Mouse (Mus musculus) CH12.LX (cell line): ENCODE results near the gene Zbtb9. TPM values are rescaled to one million over a fixed set of nuclear protein-coding genes. Genes with fewer than 3 reads are reported as not detected.

Source experiments
- DNase-seq: peaks from one replicate; pipeline ENCODE4 v3.0.0-alpha.2; 2013; ENCODE audit errors: extremely low read depth
- H3K27ac ChIP-seq: 2 replicates; pipeline ENCODE4 v1.5.1; 2012; ENCODE audit warnings: low read depth, mild to moderate bottlenecking, control low read depth, moderate library complexity; ENCODE audit not compliant: insufficient read depth
- H3K27me3 ChIP-seq: replicated peaks from 2 replicates; pipeline ENCODE3; 2012; ENCODE audit warnings: inconsistent platforms
- H3K36me3 ChIP-seq, 2 experiments: replicated peaks in 1 of 2; 2 replicates each; pipeline versions ENCODE3 to v1.6.1; 2012; ENCODE audit warnings: inconsistent platforms in 1 of 2, low read length in 1 of 2, mild to moderate bottlenecking in 1 of 2, mixed read lengths in 1 of 2, moderate library complexity in 1 of 2; ENCODE audit not compliant: control insufficient read depth in 1 of 2, insufficient read depth in 1 of 2
- H3K4me1 ChIP-seq, 2 experiments: 2 replicates each; pipeline ENCODE4 v1.6.1; 2012; ENCODE audit warnings: inconsistent platforms in 1 of 2, moderate library complexity in 1 of 2; ENCODE audit not compliant: insufficient read depth in 2 of 2, control insufficient read depth in 1 of 2
- H3K4me2 ChIP-seq: 2 replicates; pipeline ENCODE4 v1.6.1; 2012; ENCODE audit warnings: low read depth, mild to moderate bottlenecking, control low read depth; ENCODE audit not compliant: poor library complexity, insufficient read depth, severe bottlenecking
- H3K4me3 ChIP-seq, 3 experiments: fragments of 150-350 bp in 1 of 3; sonication (generic) in 1 of 3; replicated peaks in 1 of 3; 2 replicates each; pipeline versions ENCODE3 to v1.5.1; 2011 to 2012; ENCODE audit warnings: low read depth in 2 of 3, low read length in 2 of 3, mild to moderate bottlenecking in 2 of 3, moderate library complexity in 2 of 3, control low read depth in 1 of 3, improper control_type of control experiment in 1 of 3, inconsistent platforms in 1 of 3, mixed read lengths in 1 of 3; ENCODE audit not compliant: poor library complexity in 1 of 3
- H3K79me2 ChIP-seq: replicated peaks from 2 replicates; pipeline ENCODE4 v1.6.1; 2012; ENCODE audit warnings: mild to moderate bottlenecking, moderate library complexity; ENCODE audit not compliant: control insufficient read depth, poor library complexity, insufficient read depth, severe bottlenecking; ENCODE audit errors: extremely low read depth
- H3K9ac ChIP-seq: 2 replicates; pipeline ENCODE4 v1.6.1; 2012; ENCODE audit warnings: low read depth, mild to moderate bottlenecking, control low read depth, moderate library complexity; ENCODE audit not compliant: insufficient read depth
- H3K9me3 ChIP-seq: replicated peaks from 2 replicates; pipeline ENCODE3; 2012; ENCODE audit warnings: low read length, inconsistent platforms, mixed read lengths
- CHD1 ChIP-seq: IDR thresholded peaks from 2 replicates; pipeline ENCODE4 v1.6.1; 2012; ENCODE audit warnings: low read depth, low read length, improper control_type of control experiment, inconsistent platforms
- CHD2 ChIP-seq: IDR thresholded peaks from 2 replicates; pipeline ENCODE4 v1.6.1; 2011; ENCODE audit warnings: low read length, improper control_type of control experiment
- CTCF ChIP-seq, 2 experiments: IDR thresholded peaks in 1 of 2; conservative IDR thresholded peaks in 1 of 2; 2 replicates each; pipeline ENCODE4 v1.5.1; 2011 to 2012; ENCODE audit warnings: low read depth in 2 of 2, low read length in 2 of 2, improper control_type of control experiment in 1 of 2, inconsistent platforms in 1 of 2, mild to moderate bottlenecking in 1 of 2, moderate library complexity in 1 of 2
- ELF1 ChIP-seq: IDR thresholded peaks from 2 replicates; pipeline ENCODE4 v1.6.1; 2014; ENCODE audit warnings: low read depth, mild to moderate bottlenecking, inconsistent platforms, low read length, improper control_type of control experiment
- JUN ChIP-seq: IDR thresholded peaks from 2 replicates; pipeline ENCODE4 v1.6.1; 2011; ENCODE audit warnings: low read depth, mild to moderate bottlenecking, low read length, improper control_type of control experiment, moderate library complexity; ENCODE audit not compliant: insufficient read depth
- NELFE ChIP-seq: IDR thresholded peaks from 2 replicates; pipeline ENCODE4 v1.6.1; 2011; ENCODE audit warnings: low read depth, low read length, improper control_type of control experiment
- NRF1 ChIP-seq: IDR thresholded peaks from 2 replicates; pipeline ENCODE4 v1.6.1; 2014; ENCODE audit warnings: low read depth, mild to moderate bottlenecking, inconsistent platforms, low read length, improper control_type of control experiment, moderate library complexity
- PAX5 ChIP-seq: IDR thresholded peaks from 2 replicates; pipeline ENCODE4 v1.6.1; 2012; ENCODE audit warnings: low read length, inconsistent platforms, mixed read lengths
- POLR2A ChIP-seq: IDR thresholded peaks from 2 replicates; pipeline ENCODE4 v1.6.1; 2011; ENCODE audit warnings: low read depth, mild to moderate bottlenecking, improper control_type of control experiment, low read length
- RCOR1 ChIP-seq: conservative IDR thresholded peaks from 2 replicates; pipeline ENCODE4 v1.6.1; 2012; ENCODE audit warnings: low read depth, mild to moderate bottlenecking, inconsistent platforms, low read length, improper control_type of control experiment
- SMC3 ChIP-seq: IDR thresholded peaks from 2 replicates; pipeline ENCODE4 v1.6.1; 2011; ENCODE audit warnings: low read depth, low read length, improper control_type of control experiment
- TBP ChIP-seq: conservative IDR thresholded peaks from 2 replicates; pipeline ENCODE4 v1.6.1; 2011; ENCODE audit warnings: low read depth, low read length, improper control_type of control experiment
- TCF12 ChIP-seq: IDR thresholded peaks from 2 replicates; pipeline ENCODE4 v1.6.1; 2014; ENCODE audit warnings: low read depth, mild to moderate bottlenecking, inconsistent platforms, low read length, improper control_type of control experiment
- USF1 ChIP-seq: IDR thresholded peaks from 2 replicates; pipeline ENCODE4 v1.6.1; 2014; ENCODE audit warnings: low read depth, mild to moderate bottlenecking, inconsistent platforms, low read length, improper control_type of control experiment
- ZKSCAN1 ChIP-seq: IDR thresholded peaks from 2 replicates; pipeline ENCODE4 v1.6.1; 2012; ENCODE audit warnings: low read depth, inconsistent platforms, low read length, improper control_type of control experiment, borderline replicate concordance
- dilution Hi-C: fragments of 300-500 bp; cut with MboI; formaldehyde crosslinking; loops from 2 replicates; pipeline ENCODE4 v1.14.3; 2020; ENCODE audit warnings: low sequenced_read_pairs; ENCODE audit not compliant: extremely low pct_unique_long_range_greater_than_20kb, extremely low pct_ligation_motif_present
- in situ Hi-C: fragments of 300-500 bp; cut with MboI; formaldehyde crosslinking; loops from 3 replicates; pipeline ENCODE4 v1.14.3; 2019; ENCODE audit warnings: low sequenced_read_pairs, low pct_ligation_motif_present, low pct_unique_long_range_greater_than_20kb, mixed read lengths
- polyA plus RNA-seq: library from polyadenylated mRNA; unstranded; fragments of >175 nt; gene quantifications from 2 replicates; pipeline ENCODE4 v1.2.1, GENCODE M21; 2012; ENCODE audit warnings: low read depth; ENCODE audit not compliant: insufficient read length
- total RNA-seq, 2 experiments: library from RNA; depleted of rRNA; stranded (reverse); fragments of 300-350 nt in 1 of 2; fragments of >200 nt in 1 of 2; gene quantifications; 2 replicates each; pipeline ENCODE4 v1.2.3; 2012 to 2014

The Zbtb9 gene
- total and polyA plus RNA-seq, 3 experiments = 2.0 to 14.3 (median 8.1) TPM

DNA sequence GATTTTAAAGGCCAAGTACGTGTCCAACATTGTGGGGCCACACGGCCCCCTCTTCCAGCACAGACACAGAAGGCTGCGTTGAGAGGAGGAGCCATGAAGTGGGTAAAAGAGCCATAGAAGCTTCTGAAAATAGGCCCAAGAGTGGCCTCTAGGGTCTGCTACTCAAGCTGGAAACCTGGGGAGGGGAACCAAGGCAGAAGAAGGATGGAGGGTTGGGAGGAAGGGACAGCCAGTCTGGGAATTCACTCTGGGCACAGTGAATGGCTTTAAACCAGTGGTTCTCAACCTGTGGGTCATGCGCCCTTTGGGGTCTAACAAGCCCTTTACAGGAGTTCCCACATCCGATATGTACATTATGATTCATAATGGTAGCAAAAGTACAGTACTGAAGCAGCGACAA lies 3.7 kb upstream of the Zbtb9 start:
- dilution Hi-C loops (no loop called here), in situ Hi-C loops (no loop called here)
- Histone ChIP-seq H3K4me2 (no peak overlapping the region), H3K36me3 (peaks cover 4 to 6% of the 10 kb centered on the region in 2 experiments), H3K9me3 (no peaks in the 10 kb centered on the region), H3K4me3 (no peak overlapping the region), H3K4me1 (peaks cover 3 to 15% of the 10 kb centered on the region in 2 experiments), H3K27me3 (peaks cover 11% of the 10 kb centered on the region), H3K9ac (no peak overlapping the region), H3K79me2 (peaks cover 10% of the 10 kb centered on the region), H3K27ac (no peak overlapping the region)
- TF ChIP-seq ELF1 = no peak
- TF ChIP-seq NRF1 = no peak
- no peak for TF ChIP-seq TCF12
- no peak for TF ChIP-seq SMC3
- no peak for TF ChIP-seq NELFE
- no peak for TF ChIP-seq TBP
- no peak for TF ChIP-seq POLR2A
- TF ChIP-seq JUN = no peak
- TF ChIP-seq CHD1 = no peak
- no peak for DNase-seq

DNA sequence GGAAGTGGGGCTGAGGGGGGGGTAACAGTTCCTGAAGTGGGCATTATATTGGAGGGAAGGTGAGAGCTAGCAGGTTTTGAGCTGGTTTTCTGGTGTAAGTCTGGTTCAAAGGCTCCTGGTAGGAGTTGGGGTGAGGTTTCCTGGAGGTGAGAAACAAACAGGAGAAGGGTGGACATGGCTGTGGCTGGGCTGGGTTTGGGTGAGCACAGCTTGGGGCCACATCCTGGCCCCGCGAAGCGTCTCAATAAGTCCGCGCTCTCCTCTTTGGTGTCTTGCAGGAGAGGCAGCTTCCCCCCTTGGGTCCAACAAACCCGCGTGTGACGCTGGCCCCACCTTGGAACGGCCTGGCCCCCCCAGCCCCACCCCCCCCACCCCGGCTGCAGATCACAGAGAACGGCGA lies 2.7 kb upstream of the Zbtb9 start:
- Histone ChIP-seq H3K36me3 (peaks cover 14% of the 10 kb centered on the region in 2 experiments), H3K9me3 (no peaks in the 10 kb centered on the region), H3K27ac (no peak overlapping the region), H3K4me3 (no peak overlapping the region), H3K27me3 (peaks cover 6% of the 10 kb centered on the region), H3K4me2 (no peak overlapping the region), H3K79me2 (peaks cover 18% of the 10 kb centered on the region), H3K9ac (no peak overlapping the region), H3K4me1 (peaks cover 8 to 24% of the 10 kb centered on the region in 2 experiments)
- DNase-seq = no peak
- no peak for TF ChIP-seq ZKSCAN1
- dilution Hi-C loops (no loop called here), in situ Hi-C loops (no loop called here)

DNA sequence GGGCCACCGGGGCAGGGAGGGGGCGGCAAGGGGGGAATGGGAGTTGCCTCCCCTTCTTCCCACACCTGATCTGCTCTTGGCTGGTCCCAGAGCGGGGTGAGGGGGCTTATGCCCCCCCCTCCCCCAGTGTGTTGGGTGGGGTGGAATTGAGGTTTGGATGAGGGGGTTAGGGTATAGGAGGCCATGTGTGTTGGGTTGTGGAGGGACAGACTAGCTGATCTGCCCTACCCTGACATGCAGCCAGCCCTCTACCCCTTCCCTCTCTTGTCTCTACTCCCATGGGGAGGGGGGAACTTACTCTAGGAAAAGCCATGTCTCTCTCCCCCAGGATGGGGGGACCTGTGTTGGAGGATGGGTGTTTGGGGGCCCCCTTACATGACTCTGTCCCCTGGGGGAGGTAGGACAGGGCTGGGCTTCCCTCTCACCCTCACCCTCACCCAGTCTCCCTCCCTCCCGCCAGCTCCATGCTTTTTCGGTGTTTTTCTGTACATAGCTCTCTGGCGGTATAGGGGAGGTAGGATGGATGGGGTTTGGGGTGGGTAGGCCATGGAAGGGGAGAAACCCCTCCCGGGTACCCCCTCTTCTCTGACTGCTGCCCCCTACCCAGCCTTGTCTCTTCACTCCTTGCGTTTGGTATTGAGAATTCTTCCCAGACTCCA lies 1.6 kb upstream of the Zbtb9 start:
- Histone ChIP-seq H3K27me3 (peaks cover 6% of the 10 kb centered on the region), H3K4me1 (peaks cover 17 to 36% of the 10 kb centered on the region in 2 experiments), H3K4me2 (no peak overlapping the region), H3K4me3 (no peak overlapping the region), H3K9ac (no peak overlapping the region), H3K36me3 (peaks cover 24 to 25% of the 10 kb centered on the region in 2 experiments), H3K79me2 (peaks cover 21% of the 10 kb centered on the region), H3K9me3 (no peaks in the 10 kb centered on the region), H3K27ac (no peak overlapping the region)
- no peak for DNase-seq
- dilution Hi-C loops = no loop called here
- TF ChIP-seq USF1 (no peak), CHD2 (no peak), SMC3 (no peak), NELFE (no peak), CTCF (conservative IDR thresholded peaks at IDR 0.05 in 1 of 2, IDR thresholded peaks at IDR 0.05 in 1 of 2; ENCODE audit: low read depth in 2 of 2, low read length in 2 of 2) (no peak), TBP (no peak), RCOR1 (no peak), PAX5 (no peak)
- in situ Hi-C loops = no loop called here
